ENCODE assay signal across 8 mouse cellular contexts in the genomic region with DNA sequence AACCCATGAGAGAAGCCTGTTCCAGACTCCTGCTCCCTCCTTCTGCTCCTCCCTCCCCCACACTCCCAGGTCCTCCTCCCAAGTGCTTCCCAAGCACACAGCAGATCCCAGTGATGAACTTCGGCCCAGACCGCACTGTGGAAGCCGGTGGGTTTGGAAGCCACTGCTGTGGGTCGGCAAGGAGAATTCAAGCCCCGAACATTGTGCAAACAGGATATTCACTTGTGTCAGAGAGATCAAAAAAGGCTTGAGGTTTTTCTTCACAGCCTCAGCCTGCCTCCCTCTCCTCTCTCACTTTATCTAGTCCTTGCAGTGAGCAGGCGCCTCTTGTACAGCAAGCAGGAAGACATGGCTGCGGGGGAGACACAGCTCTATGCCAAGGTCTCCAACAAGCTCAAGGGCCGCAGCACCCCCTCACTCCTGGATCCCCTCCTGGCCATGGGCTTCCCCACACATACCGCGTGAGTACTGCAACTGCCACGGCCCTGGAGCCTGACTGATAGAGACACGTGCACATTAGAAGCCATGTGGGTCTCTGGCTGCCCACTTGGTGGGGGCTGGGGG. TPM values are rescaled to one million over a fixed set of nuclear protein-coding genes. Genes with fewer than 3 reads are reported as not detected.
DNase-seq lines count a peak whose midpoint lies in the region; ATAC-seq lines count a peak whose summit lies in the region.

Gene Ubash3a, plus strand, starts transcription at position 103 of the 564 bp plus-strand sequence.

- ATAC-seq in erythroid progenitor cell, adult 5-6 weeks (replicated peaks; ENCODE audit: low FRiP score, poor library complexity, severe bottlenecking), result peak; percentile 45; the same call in 1 of the 2 replicates
- peak; percentile 77 for ATAC-seq in megakaryocyte-erythroid progenitor cell, adult 5-6 weeks (replicated peaks; ENCODE audit: low FRiP score, low TSS enrichment, poor library complexity, severe bottlenecking)

- DNase-seq in spleen, adult 12 weeks (ENCODE audit: low spot score), result peak; percentile 33
- DNase-seq in spleen, postnatal 14 days (ENCODE audit: low spot score in 2 of 2), result no peak
- peak; percentile 74 to 83 for DNase-seq in thymus, postnatal 36 days
- DNase-seq in adrenal gland, postnatal 36 days, result no peak
- DNase-seq in cerebellum, adult 9-10 months, result no peak
- no peak for DNase-seq in retina, embryonic 14.5 days (ENCODE audit: low spot score)

RNA-seq across cellular contexts. Expression of gene Ubash3a, which starts in this region (rescaled TPM):
- 5.0 and 6.8 TPM in 2 replicates for total RNA-seq in erythroid progenitor cell, adult 5-6 weeks (2015; ENCODE audit: low replicate concordance)
- 1.8 and 12.2 TPM in 2 replicates for total RNA-seq in erythroid progenitor cell, adult 5-6 weeks (2017; ENCODE audit: low replicate concordance)
- total RNA-seq in megakaryocyte-erythroid progenitor cell, adult 5-6 weeks (2014; fragmentation: Nextera tagmentation), result 42.5 and 53.9 TPM in 2 replicates
- total RNA-seq in megakaryocyte-erythroid progenitor cell, adult 5-6 weeks (2017), result 34.0 and 45.9 TPM in 2 replicates
- under 1 TPM in 1 of 2 experiments, not detected in 1; 0.07 TPM for total RNA-seq in adrenal gland, postnatal 36 days (2021)

Comparison
In these comparisons a context has a peak if more than half of its experiments do, and no peak if none do; other contexts are left out.
1. DNase-seq: peak in spleen, adult 12 weeks (single experiment) and thymus, postnatal 36 days (2 of 2); none in spleen, postnatal 14 days (0 of 2), adrenal gland, postnatal 36 days (0 of 2), cerebellum, adult 9-10 months (single experiment) and retina, embryonic 14.5 days (single experiment).